Mouse (Mus musculus) urinary bladder, postnatal 25 days (tissue): ENCODE data around the gene Slc35f2.

Source experiments
- DNase-seq: peaks from one replicate; pipeline ENCODE4 v3.0.0; 2022; ENCODE audit warnings: low spot score

The Slc35f2 gene

GRCm38 (mm10) chr9:53771344-53772021 is at the start of gene Slc35f2:
Gene Slc35f2 (plus strand): TSS chr9:53771538.
- peak; percentile 37 for DNase-seq

- DNase-seq = no peak
These were observed 30.4 kb upstream of the Slc35f2 start for GRCm38 (mm10) chr9:53740829-53741404.

- no peak for DNase-seq
These were observed 20.9 kb upstream of the Slc35f2 start for GRCm38 (mm10) chr9:53750411-53750810.

- DNase-seq = no peak
These were observed 20.4 kb upstream of the Slc35f2 start for GRCm38 (mm10) chr9:53750899-53751298.

- no peak for DNase-seq
These were observed 16.5 kb upstream of the Slc35f2 start for GRCm38 (mm10) chr9:53754801-53755200.

GRCm38 (mm10) chr9:53758142-53758541 is 13.2 kb upstream of the Slc35f2 start:
- DNase-seq = no peak

- DNase-seq = no peak
These were observed 6.6 kb upstream of the Slc35f2 start for GRCm38 (mm10) chr9:53764697-53765096.

GRCm38 (mm10) chr9:53768486-53768885 is 2.9 kb upstream of the Slc35f2 start:
- no peak for DNase-seq

GRCm38 (mm10) chr9:53770771-53771343 is 481 bp upstream of the Slc35f2 start:
- peak; percentile 18 for DNase-seq

- peak; percentile 16 for DNase-seq
These were observed 803 bp downstream of the Slc35f2 start for GRCm38 (mm10) chr9:53772121-53772561.

GRCm38 (mm10) chr9:53775511-53775910 is 4.2 kb downstream of the Slc35f2 start:
- no peak for DNase-seq

GRCm38 (mm10) chr9:53786561-53787407 is 15.4 kb downstream of the Slc35f2 start:
- no peak for DNase-seq

- DNase-seq = no peak
These were observed 22.5 kb downstream of the Slc35f2 start for GRCm38 (mm10) chr9:53793830-53794330.

- DNase-seq = no peak
These were observed 23.2 kb downstream of the Slc35f2 start for GRCm38 (mm10) chr9:53794490-53794889.

GRCm38 (mm10) chr9:53795351-53795750 is 24.0 kb downstream of the Slc35f2 start:
- DNase-seq = no peak

GRCm38 (mm10) chr9:53796386-53796785 is 25.0 kb downstream of the Slc35f2 start:
- DNase-seq = no peak

GRCm38 (mm10) chr9:53797141-53797540 is 25.8 kb downstream of the Slc35f2 start:
- DNase-seq = no peak

GRCm38 (mm10) chr9:53802921-53803320 is 31.6 kb downstream of the Slc35f2 start:
- DNase-seq = no peak

GRCm38 (mm10) chr9:53806496-53807086 is 35.3 kb downstream of the Slc35f2 start:
- no peak for DNase-seq

- no peak for DNase-seq
These were observed 42.1 kb downstream of the Slc35f2 start for GRCm38 (mm10) chr9:53813418-53813817.

GRCm38 (mm10) chr9:53818760-53819159 is 47.4 kb downstream of the Slc35f2 start:
- peak; percentile 56 for DNase-seq

- no peak for DNase-seq
These were observed 54.0 kb downstream of the Slc35f2 start for GRCm38 (mm10) chr9:53825318-53825717.
